Mouse (Mus musculus): ENCODE data around the gene Il13. TPM values are rescaled to one million over a fixed set of nuclear protein-coding genes. Genes with fewer than 3 reads are reported as not detected.
A peak's percentile ranks its signal among the peaks of the same experiment; 100 is the strongest.

Il13 gene
- total RNA-seq, 2 experiments from 2014 or later = not detected

DNA sequence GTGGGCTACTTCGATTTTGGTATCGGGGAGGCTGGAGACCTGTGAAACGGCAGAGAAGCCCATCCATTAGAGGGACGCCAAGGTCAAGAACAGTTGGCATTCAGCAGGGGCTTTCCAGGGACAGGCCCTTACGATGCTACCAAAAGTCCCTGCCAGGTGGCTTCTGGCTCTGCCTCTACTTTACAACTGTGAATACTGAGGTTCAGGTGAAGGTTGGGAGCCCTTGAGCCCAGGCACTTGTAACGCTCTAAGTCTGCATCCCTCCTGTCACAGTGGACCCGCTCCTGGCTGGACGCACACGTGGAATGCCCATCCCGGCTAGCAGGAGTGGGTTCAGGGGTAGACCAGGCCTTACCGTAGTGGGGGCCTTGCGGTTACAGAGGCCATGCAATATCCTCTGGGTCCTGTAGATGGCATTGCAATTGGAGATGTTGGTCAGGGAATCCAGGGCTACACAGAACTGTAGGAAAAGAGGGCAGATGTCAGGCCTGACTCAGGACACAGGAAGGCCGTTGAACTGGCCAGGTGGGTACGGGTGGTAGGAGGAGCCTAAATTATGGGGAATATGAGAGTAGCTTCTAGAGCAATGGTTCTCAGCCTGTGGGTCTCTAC is 2.3 kb downstream of the Il13 start:
- no peak for DNase-seq (ENCODE audit: low spot score in 2 of 2)

DNA sequence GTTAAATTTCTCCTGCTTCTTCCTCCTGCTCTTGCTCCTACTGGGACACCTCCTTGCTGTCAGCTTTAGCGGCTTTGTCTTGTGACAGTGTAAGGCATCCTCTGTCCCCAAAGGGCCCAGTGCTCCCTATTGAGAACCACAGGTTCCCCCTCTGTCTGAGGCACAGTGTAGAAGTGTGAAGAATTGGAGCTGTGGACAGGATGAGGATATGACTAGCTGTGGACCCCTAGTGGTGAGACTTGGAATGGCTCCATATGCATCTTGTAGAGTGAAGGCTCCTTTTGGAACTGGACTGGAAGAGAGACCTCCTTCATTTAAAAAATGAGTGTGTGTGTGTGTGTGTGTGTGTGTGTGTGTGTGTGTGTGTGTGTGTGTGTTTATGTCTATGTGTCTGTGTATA is 6.6 kb downstream of the Il13 start:
- DNase-seq (ENCODE audit: low spot score in 2 of 2) = peak; percentile 76 to 86

DNA sequence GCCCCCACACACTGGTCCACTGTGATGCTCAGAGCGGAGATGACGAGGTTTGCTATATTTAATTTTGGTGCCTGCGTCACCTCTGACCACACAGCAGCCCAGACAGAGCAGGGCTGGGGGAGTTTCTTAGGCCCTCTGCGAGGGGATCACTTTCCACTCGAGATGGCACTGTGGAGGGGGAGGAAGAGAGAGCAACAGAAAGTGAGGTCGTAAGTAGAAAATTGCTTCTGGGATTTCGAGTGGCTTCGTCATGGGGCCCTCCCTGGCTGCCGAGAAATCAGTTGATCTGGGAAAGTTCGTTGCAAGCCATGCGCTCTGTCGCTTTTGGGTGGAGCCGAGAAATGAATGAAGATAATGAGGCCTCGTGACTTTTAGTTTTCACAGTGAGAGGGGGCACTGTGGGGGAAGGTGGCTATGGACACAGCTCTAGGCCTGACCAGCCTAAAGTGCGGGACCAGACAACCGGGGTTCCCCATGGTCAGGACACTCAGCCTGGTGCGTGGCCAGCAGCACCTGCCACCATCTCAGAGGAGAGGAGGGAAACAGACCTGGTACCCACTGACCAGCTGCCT is 7.6 kb downstream of the Il13 start:
- no peak for DNase-seq (ENCODE audit: low spot score in 2 of 2)

DNA sequence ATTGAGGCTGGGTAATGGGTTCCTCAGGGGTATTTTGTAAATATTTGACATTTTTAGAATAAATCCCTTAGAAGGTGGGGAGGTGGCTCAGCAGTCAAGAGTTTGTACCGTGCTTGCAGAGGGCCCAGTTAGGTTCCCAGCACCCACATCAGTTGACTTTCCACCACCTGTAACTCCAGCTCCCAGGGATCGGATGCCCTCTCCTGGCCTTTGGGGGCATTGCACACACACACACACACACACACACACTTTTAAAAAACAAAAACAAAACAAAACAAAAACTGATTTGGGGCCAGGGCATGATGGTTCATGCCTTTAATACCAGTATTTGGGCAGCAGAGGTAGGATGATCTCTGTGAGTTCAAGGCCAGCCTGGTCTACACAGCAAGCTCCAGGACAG is 10.4 kb downstream of the Il13 start:
- no peak for DNase-seq (ENCODE audit: low spot score in 2 of 2)

DNA sequence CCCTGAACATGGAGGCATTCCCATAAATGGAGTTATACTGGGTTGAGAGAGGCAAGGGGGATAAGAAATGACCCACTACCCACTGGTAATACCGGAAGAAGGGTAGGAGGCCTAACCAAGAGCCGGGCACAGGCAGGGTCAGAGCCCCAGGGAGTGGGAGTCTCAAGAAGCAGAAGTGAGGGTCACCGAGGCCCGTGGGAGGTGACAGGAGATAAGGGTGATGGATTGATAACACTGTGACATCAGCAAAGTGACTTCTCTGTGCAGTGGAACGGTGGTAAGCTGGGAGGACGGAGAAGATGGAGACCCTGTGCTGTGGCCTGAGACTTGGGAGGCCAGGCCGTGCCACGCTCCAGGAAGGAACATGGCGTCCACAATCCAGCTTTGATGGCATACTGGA is 10.9 kb downstream of the Il13 start:
- DNase-seq (ENCODE audit: low spot score in 2 of 2) = no peak

DNA sequence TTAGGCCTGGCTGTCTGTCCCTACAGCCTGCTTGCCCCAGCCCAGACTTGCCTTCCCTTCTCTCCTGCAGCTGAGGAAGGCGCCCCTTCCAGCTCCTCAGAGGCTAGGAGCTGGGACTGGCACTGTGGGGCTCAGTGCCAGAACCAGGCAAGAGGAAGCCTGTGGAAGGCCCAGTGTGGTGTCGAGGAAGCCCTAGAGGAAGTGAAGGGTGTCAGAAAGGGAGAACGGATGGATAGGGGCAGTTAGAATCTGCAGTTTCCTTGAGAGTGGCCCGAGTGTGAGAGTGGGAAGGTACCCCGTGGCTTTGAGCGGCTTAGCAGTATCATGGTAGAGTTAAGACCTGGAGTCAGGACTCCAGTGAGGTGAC is 12.1 kb downstream of the Il13 start:
- no peak for DNase-seq (ENCODE audit: low spot score in 2 of 2)

DNA sequence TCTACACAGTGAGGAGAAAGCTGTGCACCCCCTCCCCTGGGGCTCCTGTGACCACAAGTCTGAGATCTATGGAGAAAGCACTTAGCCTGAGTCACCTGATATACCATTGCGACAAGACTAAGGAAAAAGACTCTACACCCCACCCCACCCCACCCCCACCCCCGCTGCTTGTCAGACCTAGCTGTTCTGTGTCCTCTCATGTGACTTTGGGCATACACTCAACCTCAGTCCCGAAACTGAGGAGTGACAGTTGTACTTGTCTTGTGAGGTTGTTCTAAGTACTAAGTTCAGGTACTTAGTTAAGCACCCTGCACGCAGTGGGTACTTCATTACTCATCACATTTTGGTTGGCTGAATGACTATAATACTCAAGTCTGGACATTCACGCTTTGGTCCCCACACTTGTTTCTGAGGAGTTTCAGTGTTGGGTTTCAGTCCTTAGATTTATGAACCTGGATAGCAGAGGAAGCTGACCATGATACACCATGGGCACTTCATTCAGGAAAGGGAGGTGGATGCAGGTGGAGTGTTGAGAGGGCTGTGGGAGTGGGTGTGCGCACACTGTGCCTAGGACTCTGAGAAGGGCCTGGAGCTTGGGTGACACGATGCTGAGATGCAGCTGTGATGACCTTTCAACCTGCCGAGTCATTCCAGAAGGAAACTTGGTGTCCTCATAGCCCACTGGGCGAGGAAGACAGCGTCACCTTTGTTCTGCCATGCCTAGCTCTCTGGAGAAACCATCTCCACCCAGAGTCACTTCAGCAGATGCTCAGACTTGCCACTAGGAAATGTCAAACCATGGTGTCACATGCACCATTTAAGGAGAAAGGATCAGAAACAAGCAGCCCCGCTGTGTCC is 12.7 kb downstream of the Il13 start:
- no peak for DNase-seq (ENCODE audit: low spot score in 2 of 2)

DNA sequence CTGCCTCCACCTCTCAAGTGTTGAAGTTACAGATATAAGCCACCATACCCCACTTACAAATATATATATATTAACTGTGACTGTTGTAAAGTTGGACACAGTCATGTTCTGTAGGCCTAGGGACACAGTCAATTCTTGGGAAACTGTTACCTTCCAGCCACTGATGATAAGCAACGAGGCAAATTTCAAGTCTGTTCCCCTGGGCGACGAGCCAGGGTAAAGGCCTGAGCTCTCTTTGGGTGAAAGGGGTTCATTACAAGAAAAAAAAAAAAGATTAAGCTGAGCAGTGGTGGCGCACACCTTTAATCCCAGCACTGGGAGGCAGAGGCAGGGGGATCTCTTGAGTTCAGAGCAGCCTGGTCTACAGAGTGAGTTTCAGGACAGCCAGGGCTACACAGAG is 14.4 kb downstream of the Il13 start:
- no peak for DNase-seq (ENCODE audit: low spot score in 2 of 2)

DNA sequence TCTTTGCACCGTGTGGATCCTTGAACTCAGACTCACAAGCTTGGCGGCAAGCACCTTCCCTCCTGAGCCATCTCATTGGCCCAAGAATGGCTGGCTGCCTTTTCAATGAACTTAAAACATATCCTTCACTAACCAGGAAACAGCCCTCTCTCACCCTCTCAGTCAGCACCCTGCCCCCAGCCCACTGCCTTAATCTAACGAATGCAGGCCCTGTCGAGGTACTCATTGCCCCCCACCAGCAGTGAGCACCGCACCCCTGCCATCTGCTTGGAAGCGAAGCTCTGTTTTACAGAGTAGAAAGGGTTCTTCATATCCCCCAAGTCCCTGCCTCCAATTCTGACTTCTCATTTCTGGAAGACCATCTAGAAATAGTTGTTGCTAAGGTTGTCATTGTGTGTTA is 15.1 kb downstream of the Il13 start:
- no peak for DNase-seq (ENCODE audit: low spot score in 2 of 2)

DNA sequence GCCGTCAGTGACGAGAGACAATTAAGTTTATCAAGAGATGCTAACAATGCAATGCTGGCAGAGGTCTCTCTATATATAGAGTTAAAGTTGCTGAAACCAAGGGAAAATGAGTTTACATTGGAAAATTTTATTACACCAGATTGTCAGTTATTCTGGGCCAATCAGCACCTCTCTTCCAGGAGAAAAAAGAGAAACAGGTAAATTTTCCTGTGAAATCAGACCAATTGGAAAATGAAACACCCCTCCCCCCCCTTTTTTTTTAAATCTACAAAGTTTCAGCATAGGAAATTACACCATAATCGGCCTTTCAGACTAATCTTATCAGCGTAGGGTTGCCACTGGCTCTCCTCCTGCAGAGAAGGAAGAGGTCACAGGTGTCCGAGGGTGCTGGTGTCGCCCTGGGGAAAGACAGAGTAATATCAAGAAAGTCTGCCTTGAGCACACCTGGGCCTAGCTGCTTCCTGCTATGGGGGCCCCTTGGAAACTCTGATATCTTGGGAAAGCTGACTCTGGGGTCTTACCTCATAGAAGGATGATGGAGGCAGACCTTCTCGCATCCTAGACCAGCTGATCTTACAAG is 15.8 kb downstream of the Il13 start, which contains the start of gene Il4:
Gene Il4, minus strand, starts transcription at position 51 of the 580 bp plus-strand sequence.
- DNase-seq (ENCODE audit: low spot score in 2 of 2) = no peak

DNA sequence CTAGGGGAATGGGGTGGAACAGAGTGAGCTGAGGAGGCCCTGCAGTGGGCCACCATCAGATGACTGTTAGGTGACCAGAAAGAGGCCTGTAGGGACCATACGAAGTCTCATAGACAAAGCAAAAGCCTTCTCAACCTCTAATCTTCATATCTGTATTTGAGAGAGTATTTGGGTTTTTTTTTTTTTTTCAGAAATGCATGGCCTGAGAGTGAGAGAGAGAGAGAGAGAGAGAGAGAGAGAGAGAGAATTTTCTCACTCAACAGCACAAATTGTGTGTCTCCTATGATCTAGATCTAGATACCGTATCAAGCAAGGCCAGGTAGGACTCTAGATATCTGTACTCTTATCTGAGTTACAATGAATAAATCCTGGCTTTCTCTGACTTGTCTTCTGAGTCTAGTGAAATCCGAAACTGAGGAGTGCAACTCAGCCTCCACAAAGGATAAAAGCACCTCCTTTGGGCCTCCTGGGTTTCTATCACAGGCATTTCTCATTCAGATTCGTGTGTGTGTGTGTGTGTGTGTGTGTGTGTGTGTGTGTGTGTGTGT is 16.9 kb downstream of the Il13 start:
- DNase-seq (ENCODE audit: low spot score in 2 of 2) = no peak

DNA sequence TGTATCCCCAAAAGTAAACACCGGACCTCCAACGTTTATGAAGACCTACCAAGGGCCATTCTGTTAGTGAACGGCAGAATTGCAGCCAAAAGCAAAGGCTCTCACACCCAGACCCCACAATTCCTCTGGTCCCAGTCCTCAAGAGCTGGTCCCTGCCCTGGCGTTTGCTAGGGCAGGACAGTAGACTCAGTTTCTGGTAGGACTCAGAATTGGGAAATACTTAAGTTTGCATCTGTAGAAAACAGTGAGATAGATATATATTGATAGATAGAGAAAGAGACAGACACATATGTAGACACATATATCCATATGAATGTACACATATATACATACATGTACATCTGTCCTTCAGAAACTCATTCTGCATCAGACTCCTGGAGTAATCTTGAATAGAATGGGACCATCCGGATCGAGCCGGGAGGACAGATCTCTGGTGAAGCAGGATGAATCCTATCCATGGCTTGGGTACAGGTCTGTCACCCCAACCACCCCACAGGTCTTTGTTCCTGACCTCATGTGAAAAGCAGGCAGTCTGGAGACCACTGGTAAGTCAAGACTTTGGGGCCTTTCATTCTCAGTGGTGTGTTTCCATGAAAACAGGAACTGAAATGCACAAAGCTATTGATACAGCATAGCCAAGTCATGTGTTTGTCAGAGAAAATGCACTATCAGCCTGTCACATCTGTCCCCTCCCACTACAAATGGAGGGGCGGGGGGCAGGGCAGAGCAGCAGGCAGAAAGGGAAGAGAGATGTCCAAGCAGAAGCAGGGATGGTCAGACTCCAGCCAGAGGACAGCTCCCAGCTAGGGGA is 17.5 kb downstream of the Il13 start:
- no peak for DNase-seq (ENCODE audit: low spot score in 2 of 2)

DNA sequence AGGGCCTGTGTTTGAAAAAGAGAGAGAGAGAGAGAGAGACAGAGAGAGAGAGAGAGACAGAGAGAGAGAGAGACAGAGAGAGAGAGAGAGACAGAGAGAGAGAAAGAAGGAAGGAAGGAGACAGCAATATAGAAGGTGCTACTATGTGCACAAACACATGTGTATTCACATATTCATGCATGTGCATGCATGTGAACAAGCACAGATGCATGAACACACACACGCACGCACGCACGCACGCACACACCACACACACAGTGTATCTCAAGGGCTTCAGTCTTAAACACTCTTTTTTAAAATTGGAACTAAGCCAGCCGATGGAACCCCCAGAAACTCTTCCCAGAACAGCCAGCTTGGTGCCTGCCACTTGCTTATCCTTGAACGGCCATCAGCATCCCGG is 18.9 kb downstream of the Il13 start:
- no peak for DNase-seq (ENCODE audit: low spot score in 2 of 2)

DNA sequence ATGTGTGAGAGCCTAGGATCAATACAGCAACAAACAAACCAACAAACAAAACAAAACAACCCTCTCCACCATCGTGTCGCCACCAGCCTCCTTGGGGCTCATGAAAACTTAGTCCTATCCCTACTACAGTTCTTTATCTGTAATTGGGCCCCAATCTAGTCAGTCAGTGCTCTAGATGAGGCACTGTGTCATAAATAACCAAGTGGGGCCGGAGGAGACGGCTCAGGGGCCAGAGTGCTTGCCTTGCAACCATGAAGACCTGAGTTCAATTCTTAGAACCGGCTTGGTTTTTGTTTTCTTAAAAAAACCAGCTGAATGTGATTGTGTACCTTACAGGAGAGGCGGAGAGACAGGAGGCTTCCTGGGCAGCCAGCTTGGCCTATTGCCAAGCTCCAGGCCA is 19.3 kb downstream of the Il13 start:
- no peak for DNase-seq (ENCODE audit: low spot score in 2 of 2)

DNA sequence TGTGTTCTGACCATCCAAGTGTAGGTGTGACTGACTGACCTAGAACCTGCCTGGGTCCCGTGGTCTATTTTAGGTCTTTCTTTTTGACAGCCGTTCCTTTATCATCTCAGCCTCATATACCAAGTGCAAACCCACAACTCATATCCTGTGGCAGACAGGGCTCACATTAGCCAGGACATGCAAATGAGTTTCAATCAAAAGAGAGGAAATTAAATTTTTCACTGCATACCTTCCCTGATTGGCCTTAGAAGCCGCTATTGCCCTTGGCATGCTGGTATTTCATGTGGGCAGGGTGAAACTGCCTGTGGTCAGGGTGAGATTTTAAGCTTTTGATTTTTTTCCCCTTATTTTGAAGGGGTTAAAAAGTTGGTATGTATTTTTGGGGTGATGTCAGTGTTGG is 24.8 kb downstream of the Il13 start:
- no peak for DNase-seq (ENCODE audit: low spot score in 2 of 2)

DNA sequence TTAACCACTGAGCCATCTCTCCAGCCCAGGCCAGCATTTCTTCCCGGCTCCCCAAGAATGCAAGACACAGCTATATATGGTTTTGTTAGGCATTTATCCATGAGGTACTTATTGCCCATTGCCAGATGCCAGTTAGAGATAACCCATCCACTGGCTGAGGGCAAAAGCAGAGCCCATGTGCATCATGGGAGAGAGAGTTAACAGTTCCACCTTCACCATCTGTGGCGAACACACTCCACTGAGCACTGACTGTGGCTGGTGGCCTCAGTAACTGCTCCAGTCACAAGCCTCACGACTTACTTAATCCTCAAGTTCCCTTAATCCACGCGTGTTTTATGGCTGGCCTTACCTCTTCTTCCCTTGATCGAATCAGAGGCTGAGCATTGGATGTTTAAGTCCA is 25.3 kb downstream of the Il13 start:
- no peak for DNase-seq (ENCODE audit: low spot score in 2 of 2)

DNA sequence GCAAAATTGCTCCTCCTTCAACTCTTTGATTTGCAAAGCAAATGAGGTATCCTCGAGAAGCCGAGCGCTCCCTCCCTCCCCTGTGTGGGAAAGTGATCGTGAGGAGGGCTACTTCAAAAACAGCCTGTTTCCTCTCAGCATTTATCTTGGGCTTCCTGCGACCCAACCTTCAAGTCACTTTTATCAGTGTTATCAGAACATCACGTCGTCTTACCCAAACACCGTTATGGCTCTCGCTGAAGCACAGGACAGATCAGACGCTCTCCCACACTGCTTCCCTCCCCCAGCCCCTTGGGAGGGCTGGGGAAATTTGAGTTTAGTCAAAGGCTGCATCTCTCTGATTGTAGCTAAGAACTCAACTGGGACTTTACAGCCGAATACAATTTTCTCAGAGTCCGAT is 28.9 kb downstream of the Il13 start:
- no peak for DNase-seq (ENCODE audit: low spot score in 2 of 2)

DNA sequence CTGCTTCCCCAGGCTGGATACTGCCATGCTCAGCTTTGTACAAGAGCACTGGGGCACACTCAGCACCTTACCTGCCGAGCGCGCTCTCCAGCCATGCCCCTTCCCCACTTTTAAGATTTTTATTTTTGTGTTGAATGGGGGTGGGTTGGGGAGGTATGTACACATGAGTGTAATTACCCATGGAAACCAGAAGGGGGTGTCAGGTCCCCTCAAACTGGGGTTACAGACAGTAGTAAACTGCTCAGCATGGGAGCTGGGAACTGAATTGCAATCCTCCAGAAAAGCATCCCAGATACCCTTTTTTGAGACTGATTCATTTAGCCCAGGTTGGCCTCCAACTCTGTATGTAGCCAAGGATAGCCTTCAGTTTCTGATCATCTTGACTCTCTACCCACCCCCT is 29.5 kb downstream of the Il13 start:
- DNase-seq (ENCODE audit: low spot score in 2 of 2) = no peak

DNA sequence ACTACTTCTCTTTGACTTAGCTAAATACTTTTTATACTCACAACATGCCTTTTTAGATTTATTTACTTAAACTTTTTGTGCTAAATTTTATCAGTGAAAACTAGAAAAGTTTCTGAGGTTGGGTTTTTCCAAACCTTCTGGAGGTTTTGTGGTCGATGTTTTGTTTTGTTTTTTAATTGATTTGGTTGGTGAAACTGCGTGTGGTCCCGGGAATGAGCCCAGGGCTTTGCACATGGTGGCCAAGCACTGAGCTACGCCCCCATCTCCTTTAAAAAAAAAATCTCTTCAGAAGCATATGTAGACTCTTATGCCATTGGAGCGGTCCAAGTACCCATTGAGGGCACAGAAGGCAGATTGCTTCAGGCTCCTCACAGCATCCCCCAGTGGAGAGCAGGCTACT is 43.4 kb downstream of the Il13 start:
- DNase-seq (ENCODE audit: low spot score in 2 of 2) = no peak

DNA sequence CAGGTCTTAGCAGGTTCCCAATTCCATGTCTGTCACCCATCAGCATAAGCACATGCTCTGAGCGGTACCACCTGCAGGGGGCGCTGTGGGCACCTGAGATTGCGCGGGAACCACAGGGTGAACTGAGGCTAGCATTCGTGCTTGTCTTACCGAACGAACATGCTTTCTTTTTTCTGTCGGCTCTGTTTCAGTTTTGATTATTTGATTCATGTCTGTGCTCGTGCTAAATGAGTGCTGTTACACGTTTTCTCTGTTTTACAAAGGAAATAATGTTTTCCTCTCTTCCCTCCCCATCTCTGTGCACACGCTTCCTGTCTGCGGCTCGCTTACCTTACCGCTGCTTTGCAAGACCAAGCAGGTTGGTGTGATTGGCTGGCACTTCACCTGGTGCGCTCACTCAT is 44.1 kb downstream of the Il13 start:
- peak; percentile 27 to 35 for DNase-seq (ENCODE audit: low spot score in 2 of 2)

DNA sequence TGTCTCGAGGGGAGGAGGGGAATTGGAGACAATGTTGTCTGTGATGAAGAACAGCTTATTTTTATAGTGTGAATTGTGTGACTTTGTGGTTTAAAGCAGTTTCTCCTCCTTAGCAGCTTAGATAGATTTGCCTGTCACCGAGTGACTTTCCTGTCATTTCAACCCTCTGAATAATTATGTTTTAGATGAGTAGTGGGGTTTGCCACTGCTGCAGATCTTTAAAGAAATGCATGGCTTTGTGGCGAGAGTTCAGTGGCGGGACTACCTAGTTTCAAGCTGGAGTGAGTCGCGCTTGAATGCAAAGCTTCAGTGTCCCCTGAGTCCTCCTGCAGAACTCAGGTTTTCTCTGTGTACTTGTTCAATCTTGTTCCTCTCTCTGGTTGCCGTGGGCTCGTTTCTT is 46.2 kb downstream of the Il13 start:
- no peak for DNase-seq (ENCODE audit: low spot score in 2 of 2)

Measured in layer of hippocampus, postnatal 14 days (tissue).